Mouse (Mus musculus) spleen, adult 2 months (tissue): ENCODE results near the gene Myod1. TPM values are rescaled to one million over a fixed set of nuclear protein-coding genes. Genes with fewer than 3 reads are reported as not detected.

Experiments used
- DNase-seq, 2 experiments: peaks; one replicate each; pipeline versions ENCODE4 v3.0.0 to v3.0.0-alpha.2; 2012 to 2021; ENCODE audit warnings: low spot score in 2 of 2, low read depth in 1 of 2
- H3K27ac ChIP-seq: fragments of 200-500 bp; 2 replicates; pipeline ENCODE4 v1.5.1; 2012; ENCODE audit warnings: low read length, inconsistent platforms; ENCODE audit not compliant: insufficient read depth
- H3K27me3 ChIP-seq: fragments of 200-500 bp; 2 replicates; pipeline ENCODE4 v1.6.1; 2012; ENCODE audit warnings: mild to moderate bottlenecking, moderate library complexity, low read length, inconsistent platforms; ENCODE audit not compliant: control insufficient read depth, insufficient read depth
- H3K36me3 ChIP-seq: fragments of 200-500 bp; 2 replicates; pipeline ENCODE4 v1.6.1; 2012; ENCODE audit warnings: mild to moderate bottlenecking, low read length, inconsistent platforms; ENCODE audit not compliant: control insufficient read depth, insufficient read depth
- H3K4me1 ChIP-seq: fragments of 200-500 bp; 2 replicates; pipeline ENCODE4 v1.6.1; 2011; ENCODE audit warnings: inconsistent platforms; ENCODE audit not compliant: control insufficient read depth, insufficient read depth, insufficient read length
- H3K4me3 ChIP-seq: fragments of 200-500 bp; 2 replicates; pipeline ENCODE4 v1.5.1; 2011; ENCODE audit warnings: mild to moderate bottlenecking, inconsistent platforms; ENCODE audit not compliant: insufficient read depth, insufficient read length; ENCODE audit errors: extremely low read depth
- CTCF ChIP-seq: fragments of 200-500 bp; IDR thresholded peaks from 2 replicates; pipeline ENCODE4 v1.5.1; 2011; ENCODE audit warnings: mild to moderate bottlenecking, inconsistent platforms; ENCODE audit not compliant: insufficient read depth, insufficient read length, insufficient replicate concordance; ENCODE audit errors: extremely low read depth
- POLR2A ChIP-seq: fragments of 200-500 bp; IDR thresholded peaks from 2 replicates; pipeline ENCODE4 v1.6.1; 2011; ENCODE audit warnings: low read depth, low read length, inconsistent platforms
- WGBS: fragments of 180-500 bp; shearing (Covaris S2); methylation state at CpG from one replicate; pipeline ENCODE4 v1.1.7; 2018; 5-methylcytosine and 5-hydroxymethylcytosine counted together
- polyA plus RNA-seq: library from polyadenylated mRNA; depleted of rRNA; stranded (reverse); fragments of >200 nt; gene quantifications from 2 replicates; pipeline ENCODE4 v1.2.3, GENCODE M21; 2012

Myod1 gene
- polyA plus RNA-seq, 1 experiment, result 0.06 TPM

DNA sequence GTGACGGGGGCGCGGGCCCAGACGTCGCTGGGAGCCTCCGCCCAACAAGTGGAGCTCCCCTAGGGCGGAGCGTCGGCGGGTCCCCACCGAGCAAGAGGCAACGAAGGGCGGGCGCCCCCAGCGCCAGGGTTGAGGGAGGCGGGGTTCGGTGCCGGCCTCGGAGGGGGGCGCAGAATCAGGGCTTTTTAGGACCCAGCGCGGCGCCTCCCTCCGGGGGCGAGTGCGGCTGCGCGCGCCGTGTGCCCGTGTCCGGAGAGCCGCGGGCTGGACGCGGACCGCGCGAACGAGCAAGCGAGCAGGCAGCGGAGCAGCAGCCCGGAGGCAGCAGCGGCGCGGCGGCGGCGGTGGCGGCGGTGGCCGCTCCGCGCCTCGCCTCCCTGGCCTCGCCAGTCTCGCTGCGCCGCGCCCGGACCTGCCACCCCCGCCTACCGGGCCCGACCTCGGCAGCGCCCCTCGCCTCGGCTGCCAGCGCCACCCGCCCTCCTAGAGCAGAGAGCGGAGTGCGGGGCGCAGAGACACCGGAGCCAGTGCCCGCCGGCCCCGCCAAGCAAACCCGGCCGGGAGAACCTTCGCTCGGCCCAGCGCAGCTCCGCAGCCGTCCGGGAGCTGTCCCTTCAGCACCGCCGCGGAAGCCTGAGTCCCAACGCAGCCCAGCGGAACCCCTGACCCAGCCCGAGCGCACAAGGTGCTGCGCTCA is 20.1 kb downstream of the Myod1 start, which contains the start of gene Kcnc1:
Gene Kcnc1 (plus strand): TSS at position 267 of the 697 bp plus-strand sequence.
- Histone ChIP-seq H3K4me1 (peaks cover 27% of the 10 kb centered on the region), H3K27ac (no peak within 1 kb of the TSS), H3K36me3 (no peaks in the 10 kb centered on the region), H3K27me3 (peaks cover 21% of the 10 kb centered on the region), H3K4me3 (peak within 1 kb of the TSS; percentile 49; the same call in 1 of the 2 replicates)
- under 1% methylated on average over 77 of the region's 93 CpGs for WGBS
- TF ChIP-seq CTCF, result no peak
- no peak for TF ChIP-seq POLR2A
- peak in 1 of 2 experiments; percentile 75 for DNase-seq

DNA sequence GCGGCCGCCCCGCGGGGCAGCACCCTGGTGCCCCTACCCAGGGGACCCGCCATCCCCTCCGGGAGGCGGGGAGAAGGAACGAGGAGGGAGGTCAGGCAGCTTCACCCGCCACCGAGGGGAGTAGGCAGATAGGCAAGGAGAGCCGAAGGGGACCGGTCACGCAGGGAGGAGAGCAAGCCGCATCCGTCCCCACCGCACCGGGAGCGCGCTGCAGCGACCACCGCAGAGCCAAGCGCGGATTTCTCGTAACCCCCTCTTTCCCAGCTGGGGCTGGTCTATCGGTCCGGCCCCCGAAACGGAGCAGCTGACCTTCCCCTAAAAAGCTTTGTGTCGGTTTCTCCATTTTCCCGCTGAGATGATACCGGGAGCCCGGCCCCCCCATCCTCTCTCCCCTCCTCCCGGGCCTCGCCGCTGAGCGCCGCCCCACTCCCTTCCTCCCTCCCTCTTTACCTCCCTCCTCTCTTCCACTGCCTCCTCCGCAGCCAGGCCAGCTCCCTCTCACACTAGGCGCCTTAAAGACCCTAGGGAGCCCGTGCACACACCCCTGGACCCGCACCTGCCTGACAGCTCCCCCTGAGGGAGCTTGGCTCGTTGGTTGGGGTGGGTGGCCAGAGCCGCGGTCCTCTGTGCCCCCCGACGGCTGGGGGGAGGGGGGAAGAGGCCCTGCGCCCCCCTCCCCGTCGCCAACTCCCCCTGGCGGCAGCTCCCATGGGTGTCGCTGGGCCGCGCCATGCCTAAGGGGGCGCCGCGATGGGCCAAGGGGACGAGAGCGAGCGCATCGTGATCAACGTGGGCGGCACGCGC is 20.9 kb downstream of the Myod1 start:
- WGBS, result 7% methylated on average over 57 of the region's 64 CpGs
- Histone ChIP-seq H3K4me3 (peak overlapping the region; percentile 2; the same call in 1 of the 2 replicates), H3K27me3 (peaks cover 21% of the 10 kb centered on the region), H3K36me3 (no peaks in the 10 kb centered on the region), H3K27ac (no peak overlapping the region), H3K4me1 (peaks cover 21% of the 10 kb centered on the region)
- DNase-seq, result no peak
- no peak for TF ChIP-seq POLR2A
- no peak for TF ChIP-seq CTCF

DNA sequence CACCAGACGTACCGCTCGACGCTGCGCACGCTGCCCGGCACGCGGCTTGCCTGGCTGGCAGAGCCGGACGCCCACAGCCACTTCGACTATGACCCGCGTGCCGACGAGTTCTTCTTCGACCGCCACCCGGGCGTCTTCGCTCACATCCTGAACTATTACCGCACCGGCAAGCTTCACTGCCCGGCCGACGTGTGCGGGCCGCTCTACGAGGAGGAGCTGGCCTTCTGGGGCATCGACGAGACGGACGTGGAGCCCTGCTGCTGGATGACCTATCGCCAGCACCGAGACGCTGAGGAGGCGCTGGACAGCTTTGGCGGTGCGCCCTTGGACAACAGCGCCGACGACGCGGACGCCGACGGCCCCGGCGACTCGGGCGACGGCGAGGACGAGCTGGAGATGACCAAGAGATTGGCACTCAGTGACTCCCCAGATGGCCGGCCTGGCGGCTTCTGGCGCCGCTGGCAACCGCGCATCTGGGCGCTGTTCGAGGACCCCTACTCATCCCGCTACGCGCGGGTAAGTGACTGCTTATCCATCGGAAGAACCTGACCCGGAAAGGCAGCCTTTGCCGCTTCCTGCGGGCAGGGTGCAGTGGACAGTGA is 21.6 kb downstream of the Myod1 start:
- TF ChIP-seq POLR2A (no peak), CTCF (no peak)
- H3K27me3 ChIP-seq, result peaks cover 21% of the 10 kb centered on the region
- H3K4me1 ChIP-seq, result peaks cover 19% of the 10 kb centered on the region
- no peaks in the 10 kb centered on the region for H3K36me3 ChIP-seq
- DNase-seq, result no peak
- WGBS, result 22% methylated on average over 70 of the region's 70 CpGs
- no peak overlapping the region for H3K27ac ChIP-seq
- H3K4me3 ChIP-seq, result no peak overlapping the region; the same call in 1 of the 2 replicates

DNA sequence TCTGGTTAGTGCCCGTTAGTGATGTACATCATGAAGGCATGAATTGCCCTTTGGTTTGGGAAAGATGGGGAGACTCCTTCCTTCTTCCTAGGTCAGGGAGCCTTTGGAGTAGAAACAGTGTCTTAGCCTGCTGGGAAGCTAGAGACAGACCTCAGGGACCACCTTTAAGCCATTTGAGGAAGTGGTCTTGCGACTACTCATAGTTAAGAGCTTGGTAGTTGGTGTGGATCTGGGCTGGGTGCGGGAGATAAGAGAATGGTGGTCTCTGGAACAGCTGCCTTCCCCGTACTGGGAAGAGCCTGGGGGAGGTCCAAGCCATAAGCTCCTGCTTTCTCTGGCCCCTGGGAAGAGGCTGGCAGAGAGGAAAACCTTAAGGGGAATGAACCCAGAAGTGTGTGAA is 22.3 kb downstream of the Myod1 start:
- Histone ChIP-seq H3K27ac (no peak overlapping the region), H3K27me3 (peaks cover 21% of the 10 kb centered on the region), H3K4me1 (peaks cover 19% of the 10 kb centered on the region), H3K4me3 (no peak overlapping the region), H3K36me3 (no peaks in the 10 kb centered on the region)
- DNase-seq, result no peak
- no peak for TF ChIP-seq POLR2A
- no peak for TF ChIP-seq CTCF
- WGBS, result 32% methylated on average over 4 of the region's 4 CpGs

DNA sequence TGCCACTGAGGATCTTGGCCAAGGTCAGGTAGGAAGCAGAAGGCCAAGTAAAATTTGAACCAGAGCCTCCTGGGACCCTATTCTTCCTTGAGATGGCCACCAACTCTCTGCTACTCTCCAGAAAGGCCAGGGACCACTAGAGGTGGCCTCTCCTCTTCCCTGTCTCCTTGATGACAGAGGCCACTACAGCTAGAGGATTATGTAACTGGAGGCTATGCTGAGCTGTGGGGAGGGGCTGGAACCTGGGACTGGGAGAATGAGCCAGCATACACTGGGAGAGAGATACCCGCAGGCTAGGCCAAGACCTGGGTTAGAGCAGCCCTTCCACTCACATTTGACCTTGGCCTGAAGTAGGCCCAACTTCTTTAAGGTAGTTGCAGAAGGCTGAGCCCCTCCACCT is 23.4 kb downstream of the Myod1 start:
- Histone ChIP-seq H3K4me3 (no peak overlapping the region), H3K27ac (no peak overlapping the region), H3K4me1 (peaks cover 13% of the 10 kb centered on the region; the same call in 1 of the 2 replicates), H3K27me3 (peaks cover 21% of the 10 kb centered on the region), H3K36me3 (no peaks in the 10 kb centered on the region)
- TF ChIP-seq CTCF, result no peak
- TF ChIP-seq POLR2A, result no peak
- no peak for DNase-seq
- 90% methylated on average over 1 of the region's 1 CpGs for WGBS

DNA sequence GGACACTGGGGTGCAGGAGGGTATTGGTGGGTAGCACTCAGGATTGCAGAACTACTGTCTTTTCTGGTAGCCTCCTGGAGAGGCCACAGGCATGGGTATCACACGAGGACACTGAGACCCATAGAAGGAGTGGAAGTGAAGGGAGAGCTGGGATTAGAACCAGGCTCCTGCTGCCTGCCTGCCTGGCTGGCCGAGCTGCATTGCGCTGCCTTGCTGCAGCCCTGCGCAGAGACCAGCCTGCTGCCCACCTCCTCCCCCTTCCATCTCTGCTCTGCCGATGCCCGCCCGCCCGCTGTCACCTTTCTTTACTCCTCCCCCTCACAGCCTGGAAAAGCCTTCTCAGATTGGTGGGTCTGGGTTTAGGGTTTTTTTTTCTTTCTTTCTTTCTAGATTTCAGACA is 24.1 kb downstream of the Myod1 start:
- TF ChIP-seq POLR2A, result no peak
- no peak for TF ChIP-seq CTCF
- Histone ChIP-seq H3K4me3 (no peak overlapping the region), H3K36me3 (no peaks in the 10 kb centered on the region), H3K4me1 (peaks cover 13% of the 10 kb centered on the region; the same call in 1 of the 2 replicates), H3K27me3 (peaks cover 21% of the 10 kb centered on the region), H3K27ac (no peak overlapping the region)
- WGBS, result 62% methylated on average over 8 of the region's 8 CpGs
- DNase-seq, result no peak
